Comparison of ENCODE assay signal across 1 mouse cellular context in the genomic region with DNA sequence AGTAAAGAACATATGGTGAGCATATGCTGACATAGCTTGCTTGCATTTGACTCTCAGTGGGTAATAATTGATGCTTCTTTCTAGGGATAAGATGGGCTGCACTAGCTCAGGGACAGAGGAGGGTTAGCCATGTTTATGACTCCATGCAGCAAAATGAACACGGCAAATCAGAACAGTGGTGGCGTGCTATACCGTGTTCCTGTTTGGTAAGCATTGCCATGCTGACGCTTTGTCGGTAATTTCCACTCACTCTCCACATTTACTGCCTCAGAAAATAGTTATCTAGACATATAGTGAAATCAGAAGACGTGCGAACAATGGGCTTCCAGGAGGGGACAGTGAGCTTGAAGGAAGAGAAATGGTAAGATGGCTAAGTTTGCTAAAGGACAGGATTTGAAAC.
TF ChIP-seq lines count a peak whose summit lies in the region.

No protein-coding gene starts in this region.

TF ChIP-seq in CH12.LX, 34 proteins besides CTCF, POLR2A, EP300 and RAD21:
- TF ChIP-seq BHLHE40 (IDR thresholded peaks at IDR 0.05; ENCODE audit: low read depth, low read length) (no peak), ZNF384 (IDR thresholded peaks at IDR 0.05; ENCODE audit: low read depth, low read length) (no peak), MAX (IDR thresholded peaks at IDR 0.05; ENCODE audit: low read length) (no peak), PAX5 (IDR thresholded peaks at IDR 0.05; ENCODE audit: low read length) (no peak), E2F4 (IDR thresholded peaks at IDR 0.05; ENCODE audit: insufficient replicate concordance, low read depth, low read length) (no peak)
